Mouse (Mus musculus): ENCODE results near the gene Ano9.

Gene Ano9

GRCm38 (mm10) chr7:141099911-141100691 lies 17.5 kb downstream of the Ano9 start, which contains the start of gene Sigirr:
Gene Sigirr, minus strand, starts transcription at chr7:141100572.
- no peak for DNase-seq (ENCODE audit: low read depth)

GRCm38 (mm10) chr7:141097177-141097576 lies 20.4 kb downstream of the Ano9 start:
- DNase-seq (ENCODE audit: low read depth), result no peak

- peak; percentile 99 for DNase-seq (ENCODE audit: low read depth)
Measured at GRCm38 (mm10) chr7:141096649-141097056, 21.0 kb downstream of the Ano9 start.

- DNase-seq (ENCODE audit: low read depth), result peak; percentile 83
Measured at GRCm38 (mm10) chr7:141096021-141096420, 21.6 kb downstream of the Ano9 start.

- DNase-seq (ENCODE audit: low read depth), result peak; percentile 36
Measured at GRCm38 (mm10) chr7:141094487-141095205, 23.0 kb downstream of the Ano9 start.

GRCm38 (mm10) chr7:141093950-141094349 lies 23.7 kb downstream of the Ano9 start:
- DNase-seq (ENCODE audit: low read depth), result no peak

- DNase-seq (ENCODE audit: low read depth), result peak; percentile 58
Measured at GRCm38 (mm10) chr7:141092051-141092735, 25.4 kb downstream of the Ano9 start.

- no peak for DNase-seq (ENCODE audit: low read depth)
Measured at GRCm38 (mm10) chr7:141090228-141090627, 27.4 kb downstream of the Ano9 start.

- DNase-seq (ENCODE audit: low read depth), result no peak
Measured at GRCm38 (mm10) chr7:141088473-141088872, 29.1 kb downstream of the Ano9 start.

GRCm38 (mm10) chr7:141087894-141088293 lies 29.7 kb downstream of the Ano9 start:
- DNase-seq (ENCODE audit: low read depth), result peak; percentile 64

- DNase-seq (ENCODE audit: low read depth), result no peak
Measured at GRCm38 (mm10) chr7:141079481-141080449, 37.8 kb downstream of the Ano9 start.

GRCm38 (mm10) chr7:141078876-141079275 lies 38.7 kb downstream of the Ano9 start:
- DNase-seq (ENCODE audit: low read depth), result no peak

GRCm38 (mm10) chr7:141077841-141078240 lies 39.8 kb downstream of the Ano9 start, which contains the start of gene Pkp3:
Gene Pkp3, plus strand, starts transcription at chr7:141078218.
- no peak for DNase-seq (ENCODE audit: low read depth)

GRCm38 (mm10) chr7:141073782-141074181 lies 43.8 kb downstream of the Ano9 start:
- DNase-seq (ENCODE audit: low read depth), result no peak

- peak; percentile 94 for DNase-seq (ENCODE audit: low read depth)
Measured at GRCm38 (mm10) chr7:141072017-141072745, 45.4 kb downstream of the Ano9 start.

GRCm38 (mm10) chr7:141070058-141070862 lies 47.3 kb downstream of the Ano9 start:
- DNase-seq (ENCODE audit: low read depth), result peak; percentile 77

- no peak for DNase-seq (ENCODE audit: low read depth)
Measured at GRCm38 (mm10) chr7:141068351-141068750, 49.3 kb downstream of the Ano9 start.

GRCm38 (mm10) chr7:141064576-141064975 lies 53.0 kb downstream of the Ano9 start:
- DNase-seq (ENCODE audit: low read depth), result peak; percentile 62

GRCm38 (mm10) chr7:141064175-141064574 lies 53.4 kb downstream of the Ano9 start:
- peak; percentile 93 for DNase-seq (ENCODE audit: low read depth)

- DNase-seq (ENCODE audit: low read depth), result no peak
Measured at GRCm38 (mm10) chr7:141063353-141063752, 54.3 kb downstream of the Ano9 start.
